Mouse (Mus musculus): Measurements from ENCODE around the gene Trim52.

GRCm38 (mm10) chr14:106154879-106155576 lies 49.0 kb downstream of the Trim52 start:
- TF ChIP-seq CTCF (IDR thresholded peaks at IDR 0.05; ENCODE audit: low read depth, low read length) (no peak), POLR2A (IDR thresholded peaks at IDR 0.05; ENCODE audit: borderline replicate concordance, low read depth, low read length) (no peak)
